Mouse (Mus musculus) MEL (cell line): Measurements from ENCODE around the gene Nprl3.
A peak's percentile ranks its signal among the peaks of the same experiment; 100 is the strongest.

Experiments used
- CTCF ChIP-seq, 3 experiments: IDR thresholded peaks in 2 of 3; conservative IDR thresholded peaks in 1 of 3; 2 replicates each; pipeline ENCODE4 v1.5.1; 2011 to 2012; ENCODE audit warnings: low read length in 3 of 3, low read depth in 2 of 3, mild to moderate bottlenecking in 2 of 3, improper control_type of control experiment in 1 of 3, inconsistent platforms in 1 of 3, mixed read lengths in 1 of 3, moderate library complexity in 1 of 3; ENCODE audit not compliant: control insufficient read depth in 1 of 3, insufficient read depth in 1 of 3, poor library complexity in 1 of 3, severe bottlenecking in 1 of 3
- EP300 ChIP-seq, 2 experiments: IDR thresholded peaks; 2 replicates each; pipeline ENCODE4 v1.6.1; 2011; ENCODE audit warnings: improper control_type of control experiment in 2 of 2, low read length in 2 of 2, low read depth in 1 of 2, mild to moderate bottlenecking in 1 of 2
- MYC ChIP-seq: IDR thresholded peaks from 2 replicates; pipeline ENCODE4 v1.6.1; 2011; ENCODE audit warnings: low read depth, mild to moderate bottlenecking, low read length, improper control_type of control experiment, moderate library complexity
- POLR2A ChIP-seq, 2 experiments: IDR thresholded peaks; 2 replicates each; pipeline ENCODE4 v1.6.1; 2011 to 2012; ENCODE audit warnings: low read length in 2 of 2, mild to moderate bottlenecking in 2 of 2, control low read depth in 1 of 2, improper control_type of control experiment in 1 of 2, low read depth in 1 of 2, moderate library complexity in 1 of 2; ENCODE audit not compliant: control insufficient read depth in 1 of 2, insufficient read depth in 1 of 2, poor library complexity in 1 of 2
- POLR2AphosphoS5 ChIP-seq: IDR thresholded peaks from 2 replicates; pipeline ENCODE4 v1.6.1; 2012; ENCODE audit warnings: low read depth, borderline replicate concordance, mild to moderate bottlenecking, inconsistent platforms, low read length, moderate library complexity, mixed read lengths
- USF1 ChIP-seq: IDR thresholded peaks from 2 replicates; pipeline ENCODE4 v1.6.1; 2014; ENCODE audit warnings: low read depth, mild to moderate bottlenecking, inconsistent platforms, low read length, improper control_type of control experiment, moderate library complexity
- ZC3H11A ChIP-seq: IDR thresholded peaks from 2 replicates; pipeline ENCODE4 v1.6.1; 2012; ENCODE audit warnings: low read depth, mild to moderate bottlenecking, inconsistent platforms, low read length, improper control_type of control experiment

DNA sequence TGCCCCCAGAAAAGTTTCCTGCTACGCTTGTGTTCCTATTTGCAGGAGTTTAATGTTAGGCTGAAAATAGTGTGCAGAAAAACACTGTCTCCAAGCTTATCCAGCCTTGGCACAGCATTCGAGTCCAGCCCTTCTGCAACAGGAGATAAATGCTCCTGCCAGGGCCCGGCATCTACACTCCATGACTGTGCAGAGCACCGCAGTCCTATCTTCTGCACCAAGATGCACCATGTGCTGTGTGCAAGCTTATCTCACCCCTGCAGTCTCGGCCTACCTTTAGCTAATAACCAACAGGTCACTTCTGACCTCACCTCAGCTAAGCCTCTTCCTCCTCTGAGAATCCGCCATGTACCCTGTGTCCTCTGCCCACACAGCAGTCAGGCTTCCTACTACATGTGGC lies 21.9 kb downstream of the Nprl3 start:
- TF ChIP-seq POLR2A (IDR thresholded peaks at IDR 0.05; ENCODE audit: control insufficient read depth in 1 of 2, insufficient read depth in 1 of 2, low read depth in 1 of 2, low read length in 2 of 2, poor library complexity in 1 of 2) (peak; percentile 25 to 37; a peak in 1 of 4 replicates), CTCF (IDR thresholded peaks at IDR 0.05 in 2 of 3, conservative IDR thresholded peaks at IDR 0.05 in 1 of 3; ENCODE audit: control insufficient read depth in 1 of 3, insufficient read depth in 1 of 3, low read depth in 2 of 3, low read length in 3 of 3, poor library complexity in 1 of 3, severe bottlenecking in 1 of 3) (no peak), EP300 (IDR thresholded peaks at IDR 0.05; ENCODE audit: low read depth in 1 of 2, low read length in 2 of 2) (peak; percentile 100), POLR2AphosphoS5 (no peak; the same call in 1 of the 2 replicates), USF1 (no peak; the same call in 1 of the 2 replicates), ZC3H11A (no peak), MYC (no peak; the same call in none of the 2 replicates)
